Mouse (Mus musculus) heart, adult 11 months (tissue): ENCODE measurements around the gene Slc37a2.
"Not testable (repeated sequence)": the region's sequence is repeated elsewhere in the genome, so short reads cannot be mapped to it uniquely, and the experiment has no call there.

ENCODE experiments used
- DNase-seq: peaks from one replicate; pipeline ENCODE4 v3.0.0; 2022

Slc37a2 gene

DNA sequence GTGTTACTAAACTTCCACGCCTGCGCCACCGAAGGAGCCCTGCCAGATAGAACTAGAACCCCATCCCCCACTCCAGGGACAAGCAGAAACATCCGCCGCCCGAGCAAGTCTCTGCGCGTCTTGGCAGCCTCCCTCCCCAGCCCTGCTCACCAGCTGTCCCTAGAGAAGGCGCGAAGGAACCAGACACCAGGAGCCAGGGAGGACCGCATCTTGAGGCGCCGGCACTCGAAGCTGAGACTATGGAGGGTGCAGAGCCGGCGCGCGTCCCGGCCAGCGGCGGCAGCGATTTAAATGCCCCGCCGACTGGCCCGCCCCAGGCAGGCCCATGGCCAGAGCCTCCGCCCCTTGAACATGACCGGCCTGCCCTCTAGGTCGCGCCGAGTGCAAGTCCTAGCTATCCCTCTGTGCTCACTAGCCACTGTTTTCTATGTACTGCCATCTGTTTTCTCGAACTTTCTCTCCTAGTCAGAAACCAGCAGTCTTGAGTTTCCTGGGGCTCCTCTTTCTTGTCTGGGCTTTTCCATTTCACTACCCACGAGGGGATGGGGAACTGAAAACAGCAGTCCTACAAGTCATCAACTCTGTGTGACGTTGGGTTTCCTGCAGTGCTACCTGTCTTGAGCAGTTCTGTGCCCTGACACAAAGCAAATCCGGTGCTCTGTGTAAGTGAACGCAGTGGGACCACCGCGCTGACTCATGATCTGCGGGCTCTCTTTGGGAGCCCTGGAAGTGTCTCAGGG, at the start of gene Slc37a2:
TSS of gene Slc37a2 (minus strand) at position 590 of the 740 bp plus-strand sequence.
- DNase-seq, result peak; percentile 98

GRCm38 (mm10) chr9:37301720-37302119, 46.2 kb upstream of the Slc37a2 start:
- no peak for DNase-seq

GRCm38 (mm10) chr9:37300501-37300900, 45.0 kb upstream of the Slc37a2 start:
- DNase-seq, result not testable (repeated sequence)

- DNase-seq, result no peak
These were observed 40.0 kb upstream of the Slc37a2 start for GRCm38 (mm10) chr9:37295586-37295985.

- DNase-seq, result no peak
These were observed 11.1 kb upstream of the Slc37a2 start for GRCm38 (mm10) chr9:37266622-37267021.

DNA sequence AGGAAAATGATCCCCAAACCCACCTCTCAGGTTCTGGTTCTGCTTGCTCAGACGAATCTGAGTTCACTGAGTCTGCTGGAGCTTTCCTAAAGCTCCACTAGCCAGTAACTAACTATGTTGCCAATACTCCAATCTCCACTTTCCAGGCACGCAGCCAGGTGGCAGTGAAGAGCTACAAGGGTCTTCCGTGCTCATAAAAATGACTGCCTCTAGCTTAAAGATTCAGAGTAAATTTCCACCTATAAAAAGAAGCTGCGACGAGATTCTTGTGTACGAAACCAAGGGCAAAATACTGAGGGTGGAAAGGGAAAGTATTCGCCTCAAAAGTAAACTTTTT, 319 bp upstream of the Slc37a2 start:
- peak; percentile 90 for DNase-seq

DNA sequence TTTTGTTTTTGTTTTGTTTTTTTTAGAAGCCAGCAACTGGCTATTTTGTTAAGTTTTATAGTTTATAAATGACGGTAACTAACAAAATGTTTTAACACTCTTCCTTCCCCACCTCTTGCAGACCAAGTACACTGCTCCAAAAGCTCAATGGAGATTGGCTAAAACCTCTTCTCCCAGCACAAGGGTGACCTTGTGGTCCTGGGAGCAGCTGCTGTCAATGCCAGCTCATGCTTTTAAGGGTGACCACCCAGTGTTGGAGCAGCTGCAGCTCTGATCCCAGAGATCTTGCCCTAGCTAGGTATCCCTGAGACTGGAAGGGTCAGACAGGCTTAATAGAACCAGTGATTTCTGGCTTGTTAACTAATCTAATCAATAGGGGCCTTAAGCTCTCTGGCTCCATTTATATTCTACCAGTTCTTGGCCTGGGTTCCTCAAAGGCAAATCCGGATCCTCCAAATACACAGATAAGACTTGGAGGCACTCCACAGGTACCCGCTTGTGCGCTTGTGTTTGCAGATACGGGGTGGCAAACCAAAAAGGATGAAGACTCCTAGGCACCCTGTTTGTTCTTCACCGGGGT, 917 bp downstream of the Slc37a2 start:
- no peak for DNase-seq

DNA sequence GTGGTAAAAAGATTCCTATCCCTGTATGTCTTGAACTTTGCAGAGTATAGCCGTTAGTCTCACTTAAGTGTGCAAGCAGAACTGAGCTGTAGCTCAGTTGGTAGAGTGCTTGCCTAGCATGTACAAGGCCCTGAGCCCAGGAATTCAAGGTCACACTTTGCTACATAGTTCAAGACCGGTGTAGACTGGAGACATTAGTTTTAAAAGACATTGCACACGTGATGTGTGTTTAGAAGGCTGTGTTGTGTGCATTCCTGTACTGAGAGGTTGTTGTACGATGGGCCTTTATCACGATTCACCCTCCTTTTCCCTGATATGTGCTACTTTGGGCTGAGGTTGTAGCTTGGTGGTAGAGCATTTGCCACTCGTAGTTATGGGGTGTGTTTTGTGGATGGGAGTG, 4.9 kb downstream of the Slc37a2 start:
- DNase-seq, result peak; percentile 73

- no peak for DNase-seq
These were observed 5.6 kb downstream of the Slc37a2 start for GRCm38 (mm10) chr9:37249976-37250375.

- peak; percentile 88 for DNase-seq
These were observed 7.1 kb downstream of the Slc37a2 start for GRCm38 (mm10) chr9:37248381-37248906.

GRCm38 (mm10) chr9:37247429-37247828, 8.1 kb downstream of the Slc37a2 start:
- DNase-seq, result peak; percentile 98

- peak; percentile 88 for DNase-seq
These were observed 9.7 kb downstream of the Slc37a2 start for GRCm38 (mm10) chr9:37245810-37246209.

DNA sequence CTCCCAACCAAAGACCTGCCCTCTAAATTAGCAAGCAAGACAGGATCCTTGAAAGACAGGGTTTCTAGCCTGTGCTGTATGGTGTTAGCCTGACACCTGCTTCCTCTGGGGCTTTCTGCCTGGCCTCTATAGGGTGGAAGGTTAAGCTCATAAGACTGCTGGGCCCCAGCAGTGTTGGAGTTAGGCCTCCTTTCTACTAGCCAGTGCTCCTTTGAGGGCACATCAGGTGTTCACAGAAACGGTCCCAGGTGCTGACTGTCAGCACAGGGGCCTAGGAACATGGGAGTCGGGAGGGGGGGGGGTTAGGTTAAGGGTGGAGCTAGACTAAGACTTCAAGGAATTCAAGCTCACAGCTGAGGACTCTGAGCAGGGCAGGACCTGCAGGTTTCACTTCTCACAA, 10.1 kb downstream of the Slc37a2 start:
- DNase-seq, result peak; percentile 58

DNA sequence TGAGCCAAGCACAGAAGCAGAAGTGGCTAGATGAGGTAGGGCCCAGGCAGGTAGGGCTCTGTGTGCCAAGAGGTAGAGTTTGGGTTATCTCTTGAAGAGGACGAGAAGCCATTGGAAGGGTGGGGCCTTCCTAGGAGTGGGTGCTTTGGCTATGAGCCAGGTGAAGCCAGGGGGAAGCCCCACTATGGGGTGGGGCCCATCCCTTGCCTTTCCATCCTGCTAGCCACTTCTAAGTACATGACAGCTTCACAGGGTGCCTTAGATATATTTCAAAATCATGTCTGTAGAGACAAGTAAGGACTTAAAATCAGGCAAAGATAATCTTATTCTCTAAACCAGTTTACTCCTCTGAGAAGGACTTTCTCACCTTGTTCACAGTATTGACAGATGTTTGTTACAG, 10.9 kb downstream of the Slc37a2 start:
- DNase-seq, result peak; percentile 64

DNA sequence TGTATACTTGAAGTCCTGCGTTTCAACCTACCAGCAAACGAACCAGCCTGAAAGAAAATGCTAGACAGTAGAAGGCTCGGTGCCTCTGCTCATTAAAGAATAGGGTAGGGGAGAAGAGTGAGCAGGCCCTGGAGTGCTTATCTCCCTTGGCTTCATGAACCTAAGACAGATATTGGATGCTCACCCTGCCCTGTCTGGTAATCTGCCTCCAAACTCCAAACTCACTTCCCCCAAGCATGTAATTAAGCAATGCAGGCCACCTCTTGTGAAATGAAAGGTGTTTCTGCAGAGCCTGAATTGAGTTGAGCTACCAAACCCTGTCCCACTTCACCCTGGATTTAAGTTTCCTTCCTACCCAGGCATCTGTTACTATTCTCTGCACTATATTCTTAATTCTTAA, 12.8 kb downstream of the Slc37a2 start:
- DNase-seq, result peak; percentile 64

DNA sequence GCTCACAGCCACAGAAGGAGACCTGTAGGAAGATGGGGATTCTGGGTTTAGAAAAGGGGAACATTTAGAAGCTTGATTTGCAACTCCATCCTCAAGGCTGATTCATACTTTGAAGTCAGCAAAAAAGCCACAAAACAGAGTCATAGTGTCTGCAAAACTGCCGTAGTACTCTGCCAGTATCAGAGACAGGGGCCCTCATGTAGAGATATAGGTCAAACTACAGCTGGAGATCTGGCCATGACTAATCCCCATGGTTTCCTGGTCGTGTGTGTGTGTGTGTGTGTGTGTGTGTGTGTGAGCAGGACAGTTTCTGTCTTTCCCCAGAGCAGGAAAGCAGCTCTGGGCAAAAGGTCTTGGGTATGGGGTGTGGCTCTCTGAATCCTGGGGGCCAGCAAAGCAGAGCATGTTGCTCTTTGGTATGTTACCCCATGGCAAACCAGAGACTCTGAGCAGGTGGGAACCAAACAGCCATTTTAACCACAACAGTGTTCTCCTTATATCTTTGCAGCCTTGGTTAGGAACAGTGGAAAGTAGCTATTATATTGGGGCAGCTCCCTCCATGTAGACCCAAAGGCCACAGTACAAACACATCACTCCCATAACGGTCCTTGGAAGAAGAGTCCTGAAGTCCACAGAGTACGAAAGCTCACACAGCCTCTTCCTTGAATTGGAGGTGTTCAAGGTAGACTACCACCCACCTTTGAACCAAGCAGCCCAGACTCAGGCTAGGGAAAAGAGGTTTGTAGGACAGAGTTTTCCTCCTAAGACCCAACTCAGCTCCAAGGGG, 19.4 kb downstream of the Slc37a2 start:
- peak; percentile 93 for DNase-seq

DNA sequence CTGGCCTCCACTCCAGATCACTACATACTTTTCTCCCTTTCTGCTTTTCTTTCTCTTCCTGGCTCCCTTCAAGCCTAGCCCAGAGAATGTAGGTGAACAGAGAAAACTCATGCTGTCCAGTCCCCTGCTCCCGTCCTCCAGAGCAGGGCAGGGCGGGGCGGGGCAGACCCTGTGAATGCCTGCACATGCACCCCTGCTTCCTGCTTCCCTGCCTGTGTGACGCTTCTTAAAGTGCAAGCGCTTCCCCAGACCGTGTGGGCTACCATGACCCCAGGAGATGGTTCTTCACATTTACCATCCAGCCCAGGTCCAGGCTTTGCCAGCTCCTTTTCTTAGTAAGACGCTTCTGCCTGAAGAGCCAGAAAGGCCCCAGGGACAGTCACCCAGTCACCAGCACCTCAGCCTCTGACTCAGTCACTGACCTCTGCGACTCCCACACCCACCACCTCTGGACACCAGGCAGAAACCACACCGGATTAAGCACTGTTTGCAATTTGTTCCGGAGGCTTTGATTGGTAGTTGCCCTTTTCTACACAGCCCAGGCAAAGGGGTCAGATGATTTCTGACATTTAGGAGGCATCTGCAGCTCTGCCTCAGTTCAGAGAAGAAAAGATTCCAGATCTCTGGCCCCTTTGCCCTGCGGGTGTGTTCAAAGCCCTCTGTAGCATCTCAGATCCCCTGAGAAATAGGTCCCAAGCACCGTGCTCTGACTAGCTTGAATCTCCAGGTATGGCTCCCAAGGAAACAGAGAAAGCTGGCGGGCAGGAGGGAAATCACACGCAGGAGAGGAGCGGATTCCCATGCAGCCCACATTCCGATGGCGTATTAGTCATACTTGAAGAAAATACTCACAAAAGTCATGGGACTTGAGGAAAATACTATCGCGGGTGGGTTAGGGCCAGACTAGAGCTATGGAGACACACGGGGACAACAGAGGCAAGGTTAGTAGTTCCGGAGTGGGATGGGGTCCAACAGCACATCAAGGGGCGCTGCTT, 23.0 kb downstream of the Slc37a2 start:
- DNase-seq, result no peak

DNA sequence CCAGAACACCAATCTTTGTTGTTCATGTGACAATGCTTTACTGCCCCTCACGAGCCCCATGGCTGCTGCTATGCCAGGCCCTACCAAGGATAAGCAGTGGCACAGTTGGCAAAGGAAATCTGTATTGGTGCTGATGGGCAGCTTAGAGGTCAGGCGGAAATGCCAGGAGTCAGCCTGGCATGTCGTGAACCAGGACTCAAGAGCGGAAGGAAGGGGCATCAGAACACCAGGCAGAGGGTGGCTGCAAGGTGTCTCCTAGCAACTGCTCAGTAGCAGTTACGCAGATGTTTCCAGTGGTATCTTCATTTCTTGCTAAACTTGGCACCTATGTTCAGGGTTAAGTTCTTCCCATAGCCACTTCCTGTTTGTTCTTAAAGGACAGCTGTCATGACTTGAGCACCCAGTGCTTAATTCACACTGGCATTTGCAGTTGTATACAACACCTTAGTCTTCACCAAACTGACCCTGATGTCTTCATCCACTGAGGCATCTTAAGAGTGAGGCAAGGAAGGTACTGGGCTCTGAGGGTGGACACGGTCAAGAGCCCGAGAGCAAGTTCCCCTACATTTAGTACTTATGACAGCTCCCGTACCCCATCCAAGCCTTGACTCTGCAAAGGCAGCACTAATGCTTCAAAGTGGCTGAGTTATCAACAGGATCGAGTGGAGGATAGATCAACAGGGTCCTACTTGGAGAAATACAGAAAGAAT, 24.9 kb downstream of the Slc37a2 start:
- peak; percentile 87 for DNase-seq

GRCm38 (mm10) chr9:37229880-37230325, 25.6 kb downstream of the Slc37a2 start:
- peak; percentile 94 for DNase-seq

GRCm38 (mm10) chr9:37225581-37225980, 30.0 kb downstream of the Slc37a2 start:
- no peak for DNase-seq

DNA sequence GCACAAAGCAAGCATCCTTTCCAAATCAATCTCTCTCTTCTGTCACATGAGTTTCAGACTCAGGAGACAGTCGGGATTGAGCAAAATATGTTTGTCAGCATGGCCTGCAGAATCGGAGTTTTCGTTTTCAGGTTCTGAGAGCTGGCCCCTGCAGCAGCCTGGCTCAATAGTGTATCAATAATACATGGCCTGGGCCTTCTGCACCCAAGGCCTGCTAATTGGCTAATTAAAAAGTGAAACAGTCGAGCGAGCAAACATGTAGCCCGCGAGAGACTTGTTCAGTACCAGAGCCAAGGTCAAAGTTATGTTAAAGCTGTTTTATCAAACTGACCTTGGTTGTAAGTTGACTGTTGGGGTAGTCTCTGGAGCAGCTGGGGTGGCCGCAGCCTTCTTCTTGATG, 34.8 kb downstream of the Slc37a2 start:
- DNase-seq, result no peak
